Mouse (Mus musculus) testis, adult 2 months (tissue): ENCODE data around the gene Cnp.

Experiments
- CTCF ChIP-seq: fragments of 200-500 bp; IDR thresholded peaks from 2 replicates; pipeline ENCODE4 v1.5.1; 2012; ENCODE audit warnings: low read depth, mild to moderate bottlenecking, inconsistent platforms, low read length, moderate library complexity; ENCODE audit not compliant: control insufficient read depth, insufficient read depth, insufficient replicate concordance
- POLR2A ChIP-seq: fragments of 200-500 bp; IDR thresholded peaks from 2 replicates; pipeline ENCODE4 v1.6.1; 2012; ENCODE audit warnings: low read depth, mild to moderate bottlenecking, inconsistent platforms, low read length, moderate library complexity; ENCODE audit not compliant: control insufficient read depth

DNA sequence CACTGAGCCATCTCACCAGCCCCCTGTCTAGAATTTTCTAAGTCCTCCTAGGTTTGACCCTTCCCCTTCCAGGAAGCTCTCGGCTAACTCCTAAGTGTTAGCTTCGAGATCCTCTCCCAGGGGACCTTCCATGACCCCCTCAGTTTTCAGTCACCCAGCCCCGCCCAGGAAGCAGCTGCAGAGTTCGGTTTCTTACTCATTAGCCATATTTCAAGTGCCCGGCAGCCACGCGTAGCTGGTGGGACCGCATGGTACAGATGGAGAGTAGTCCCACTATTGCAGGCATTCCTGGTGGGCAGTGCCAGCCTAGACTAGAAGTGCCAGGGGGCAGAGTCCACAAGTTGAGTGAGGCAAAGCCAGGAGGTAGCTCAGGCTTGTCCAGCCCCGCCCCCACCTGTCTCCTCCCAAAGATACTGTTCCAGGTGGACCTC lies 6.9 kb upstream of the Cnp start:
- TF ChIP-seq POLR2A = no peak
- no peak for TF ChIP-seq CTCF
